Mouse (Mus musculus) heart, adult 18-20 months (tissue): ENCODE measurements around the gene Zfp652. TPM values are rescaled to one million over a fixed set of nuclear protein-coding genes. Genes with fewer than 3 reads are reported as not detected.
A peak's percentile ranks its signal among the peaks of the same experiment; 100 is the strongest.
"Not testable (repeated sequence)": the region's sequence is repeated elsewhere in the genome, so short reads cannot be mapped to it uniquely, and the experiment has no call there.

Experiments used
- DNase-seq, 2 experiments: peaks; one replicate each; pipeline ENCODE4 v3.0.0; 2021 to 2022; ENCODE audit warnings: mixed read lengths in 1 of 2
- total RNA-seq, 2 experiments: library from RNA; stranded (reverse); gene quantifications; 2 replicates each; pipeline ENCODE4 v1.2.3; 2021

Gene Zfp652
- total RNA-seq, 2 experiments from 2014 or later, result 49.4 to 52.2 TPM

GRCm38 (mm10) chr11:95710478-95710877, 2.0 kb upstream of the Zfp652 start:
- DNase-seq, result no peak

- DNase-seq, result peak; percentile 51 to 61
These were observed 349 bp upstream of the Zfp652 start for GRCm38 (mm10) chr11:95712085-95712562.

- peak; percentile 53 to 65 for DNase-seq
These were observed 845 bp downstream of the Zfp652 start for GRCm38 (mm10) chr11:95713225-95713810.

- DNase-seq, result peak in 1 of 2 experiments; percentile 34
These were observed 1.4 kb downstream of the Zfp652 start for GRCm38 (mm10) chr11:95713811-95714241.

- DNase-seq, result no peak
These were observed 1.9 kb downstream of the Zfp652 start for GRCm38 (mm10) chr11:95714411-95714810.

GRCm38 (mm10) chr11:95716136-95716535, 3.7 kb downstream of the Zfp652 start:
- DNase-seq, result no peak

- peak in 1 of 2 experiments; percentile 18 for DNase-seq
These were observed 6.9 kb downstream of the Zfp652 start for GRCm38 (mm10) chr11:95719356-95719755.

GRCm38 (mm10) chr11:95723287-95723686, 10.8 kb downstream of the Zfp652 start, which contains the start of gene B130006D01Rik:
B130006D01Rik (plus strand) TSS chr11:95723587.
- no peak for DNase-seq

- no peak for DNase-seq
These were observed 12.0 kb downstream of the Zfp652 start for GRCm38 (mm10) chr11:95724466-95724865.

- no peak for DNase-seq
These were observed 13.7 kb downstream of the Zfp652 start for GRCm38 (mm10) chr11:95726156-95726555.

- DNase-seq, result no peak
These were observed 15.5 kb downstream of the Zfp652 start for GRCm38 (mm10) chr11:95727947-95728346.

- DNase-seq, result no peak
These were observed 16.7 kb downstream of the Zfp652 start for GRCm38 (mm10) chr11:95728916-95729907.

GRCm38 (mm10) chr11:95734485-95734884, 22.0 kb downstream of the Zfp652 start:
- DNase-seq, result no peak

- peak; percentile 33 to 48 for DNase-seq
These were observed 25.3 kb downstream of the Zfp652 start for GRCm38 (mm10) chr11:95737811-95738210.

- no peak for DNase-seq
These were observed 32.0 kb downstream of the Zfp652 start for GRCm38 (mm10) chr11:95744521-95744920.

GRCm38 (mm10) chr11:95746821-95747220, 34.3 kb downstream of the Zfp652 start:
- no peak for DNase-seq

GRCm38 (mm10) chr11:95748331-95748730, 35.9 kb downstream of the Zfp652 start:
- DNase-seq, result no peak

GRCm38 (mm10) chr11:95749619-95750018, 37.1 kb downstream of the Zfp652 start:
- peak in 1 of 2 experiments; percentile 38 for DNase-seq

- DNase-seq, result peak; percentile 78 to 93
These were observed 38.5 kb downstream of the Zfp652 start for GRCm38 (mm10) chr11:95750995-95751394.

GRCm38 (mm10) chr11:95755137-95755536, 42.7 kb downstream of the Zfp652 start:
- DNase-seq, result not testable (repeated sequence)

- no peak for DNase-seq
These were observed 48.0 kb downstream of the Zfp652 start for GRCm38 (mm10) chr11:95760521-95760920.

GRCm38 (mm10) chr11:95762996-95763395, 50.5 kb downstream of the Zfp652 start:
- no peak for DNase-seq

GRCm38 (mm10) chr11:95764806-95765205, 52.3 kb downstream of the Zfp652 start:
- no peak for DNase-seq
